Mouse (Mus musculus) hindbrain, embryonic 15.5 days (tissue): ENCODE measurements around the gene Dhh. TPM values are rescaled to one million over a fixed set of nuclear protein-coding genes. Genes with fewer than 3 reads are reported as not detected.

ENCODE experiments used
- polyA plus RNA-seq: library from polyadenylated mRNA; unstranded; fragments of >200 nt; fragmentation: Nextera tagmentation; extraction: Ambion mirVana; gene quantifications from 2 replicates; pipeline ENCODE4 v1.2.1, GENCODE M21; 2015

The Dhh gene
- polyA plus RNA-seq, 1 experiment from 2014 or later, result 1.9 TPM

Other genes with a start within 250 kb of the Dhh start
- 19.4 and 24.8 TPM in 2 replicates for gene Ddx23, start 235.6 kb downstream of the Dhh start, polyA plus RNA-seq
- 10.3 and 10.4 TPM in 2 replicates for gene Rnd1, start 221.1 kb downstream of the Dhh start, polyA plus RNA-seq
- gene Ccdc65, start 190.3 kb downstream of the Dhh start, polyA plus RNA-seq, result 6.8 TPM in 2 replicates
- gene Fkbp11, start 170.3 kb downstream of the Dhh start, polyA plus RNA-seq, result 5.7 TPM in 2 replicates
- gene Arf3, start 135.3 kb downstream of the Dhh start, polyA plus RNA-seq, result 100.0 and 107 TPM in 2 replicates
- not detected in 2 replicates for gene Wnt10b, start 120.4 kb downstream of the Dhh start, polyA plus RNA-seq
- gene Wnt1, start 108.7 kb downstream of the Dhh start, polyA plus RNA-seq, result 1.9 and 2.5 TPM in 2 replicates
- 0.34 and 0.48 TPM in 2 replicates for gene Ddn, start 89.0 kb downstream of the Dhh start, polyA plus RNA-seq
- gene Prkag1, start 67.0 kb downstream of the Dhh start, polyA plus RNA-seq, result 73.4 and 75.3 TPM in 2 replicates
- 10.6 and 11.4 TPM in 2 replicates for gene Kmt2d, start 27.3 kb downstream of the Dhh start, polyA plus RNA-seq
- gene Rhebl1, start 4.0 kb downstream of the Dhh start, polyA plus RNA-seq, result 32.1 and 34.5 TPM in 2 replicates
- gene Lmbr1l, start 19.7 kb upstream of the Dhh start, polyA plus RNA-seq, result 26.8 and 29.3 TPM in 2 replicates
- gene Tuba1b, start 36.0 kb upstream of the Dhh start, polyA plus RNA-seq, result 1,411 and 1,419 TPM in 2 replicates
- not detected in 2 replicates for gene Gm49450, start 55.0 kb upstream of the Dhh start, polyA plus RNA-seq
- 14,750 and 15,534 TPM in 2 replicates for gene Tuba1a, start 55.2 kb upstream of the Dhh start, polyA plus RNA-seq
- gene Tuba1c, start 131.4 kb upstream of the Dhh start, polyA plus RNA-seq, result 22.5 and 25.3 TPM in 2 replicates
- gene Prph, start 156.6 kb upstream of the Dhh start, polyA plus RNA-seq, result 57.5 and 89.3 TPM in 2 replicates
- 8.5 and 10.1 TPM in 2 replicates for gene Troap, start 176.0 kb upstream of the Dhh start, polyA plus RNA-seq
- gene C1ql4, start 189.3 kb upstream of the Dhh start, polyA plus RNA-seq, result 6.4 and 7.8 TPM in 2 replicates
- gene Dnajc22, start 194.6 kb upstream of the Dhh start, polyA plus RNA-seq, result 1.1 and 1.3 TPM in 2 replicates
- 32.3 and 34.9 TPM in 2 replicates for gene Spats2, start 227.4 kb upstream of the Dhh start, polyA plus RNA-seq